Mouse (Mus musculus) liver, embryonic 14.5 days (tissue): ENCODE results near the gene Mchr1.

Experiments used
- CTCF ChIP-seq: IDR thresholded peaks from 2 replicates; pipeline ENCODE4 v1.5.1; 2016; ENCODE audit warnings: antibody characterized with exemption, low read depth, control low read depth
- EP300 ChIP-seq: IDR thresholded peaks from 2 replicates; pipeline ENCODE4 v1.6.1; 2016; ENCODE audit warnings: antibody characterized with exemption, low read depth

DNA sequence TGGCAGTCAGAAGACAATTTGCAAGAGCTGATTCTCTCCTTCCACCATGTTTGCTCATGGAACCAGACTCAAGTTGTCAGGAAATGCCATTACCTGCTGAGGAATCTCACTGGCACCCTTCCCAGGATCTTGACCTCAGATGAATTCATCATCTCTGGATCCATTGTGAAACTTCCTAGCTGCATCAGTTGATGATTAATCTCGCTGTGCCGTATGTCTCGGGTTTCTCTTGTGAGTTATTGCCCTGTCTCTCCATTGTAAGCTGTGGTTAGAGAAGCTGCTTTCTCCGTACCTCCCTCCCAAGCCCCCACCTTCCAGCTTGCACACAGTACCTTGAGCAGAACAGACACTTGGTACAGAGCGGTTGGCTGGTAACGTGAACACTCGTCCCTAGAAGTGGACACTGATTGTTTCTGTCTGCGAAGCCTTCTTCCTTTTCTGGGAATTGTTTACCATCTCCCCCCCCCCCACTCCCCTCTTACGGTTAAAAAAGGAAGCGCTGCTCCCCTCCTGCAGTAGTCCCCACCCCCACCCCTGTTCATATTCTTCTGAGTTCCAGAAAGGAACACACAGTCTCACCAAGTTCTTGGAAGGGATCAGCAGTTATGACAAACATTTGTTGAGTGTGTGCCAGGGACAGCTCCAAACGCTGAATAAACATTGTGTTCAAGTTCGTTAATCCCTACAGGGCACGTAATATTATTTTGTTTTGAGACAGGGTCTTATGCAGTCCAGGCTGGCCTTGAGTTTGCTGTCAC, 12.5 kb downstream of the Mchr1 start:
- no peak for TF ChIP-seq CTCF
- no peak for TF ChIP-seq EP300
